Mouse (Mus musculus) gastrocnemius, adult 2 months (tissue): ENCODE results near the gene Maml2. TPM values are rescaled to one million over a fixed set of nuclear protein-coding genes. Genes with fewer than 3 reads are reported as not detected.

Experiments
- DNase-seq: peaks from one replicate; pipeline ENCODE4 v3.0.0; 2022
- H3K27ac ChIP-seq: fragments of 200-600 bp; 2 replicates; pipeline ENCODE4 v1.8.1; 2022; ENCODE audit warnings: mild to moderate bottlenecking
- H3K4me3 ChIP-seq: fragments of 200-600 bp; 2 replicates; pipeline ENCODE4 v1.8.1; 2022; ENCODE audit warnings: mild to moderate bottlenecking, moderate library complexity
- CTCF ChIP-seq: fragments of 200-600 bp; IDR thresholded peaks from 2 replicates; pipeline ENCODE4 v1.8.1; 2022; ENCODE audit warnings: antibody characterized with exemption, mild to moderate bottlenecking, moderate library complexity
- intact Hi-C: fragments of 180-260 bp; cut with DNase I; formaldehyde crosslinking; loops from one replicate; pipeline ENCODE4 v1.15.1; 2025
- total RNA-seq, 2 experiments: library from RNA; stranded (reverse); gene quantifications; 2 replicates each; pipeline ENCODE4 v1.2.3; 2021

Maml2 gene
- total RNA-seq, 2 experiments from 2014 or later: 2.9 to 3.0 TPM

- peak; percentile 24 for DNase-seq
- H3K4me3 ChIP-seq: no peak overlapping the region
- intact Hi-C loops: no loop called here
- peak overlapping the region; percentile 29; the same call in 1 of the 2 replicates for H3K27ac ChIP-seq
- TF ChIP-seq CTCF: no peak
Observed at GRCm38 (mm10) chr9:13536419-13537261, 238.9 kb downstream of the Maml2 start.

- DNase-seq: no peak
- no peak overlapping the region for H3K27ac ChIP-seq
- no peak for TF ChIP-seq CTCF
Observed at GRCm38 (mm10) chr9:13538200-13538599, 240.4 kb downstream of the Maml2 start.

GRCm38 (mm10) chr9:13539535-13539934 is 241.8 kb downstream of the Maml2 start:
- intact Hi-C loops: no loop called here
- H3K4me3 ChIP-seq: no peak overlapping the region

More at GRCm38 (mm10) chr9:13538200-13538599, 240.4 kb downstream of the Maml2 start:
- intact Hi-C loops: no loop called here
- H3K4me3 ChIP-seq: no peak overlapping the region

GRCm38 (mm10) chr9:13540227-13540626 is 242.5 kb downstream of the Maml2 start:
- DNase-seq: no peak
- intact Hi-C loops: no loop called here
- no peak overlapping the region for H3K4me3 ChIP-seq
- H3K27ac ChIP-seq: no peak overlapping the region
- no peak for TF ChIP-seq CTCF

More at GRCm38 (mm10) chr9:13539535-13539934, 241.8 kb downstream of the Maml2 start:
- no peak for DNase-seq
- H3K27ac ChIP-seq: no peak overlapping the region
- TF ChIP-seq CTCF: no peak

GRCm38 (mm10) chr9:13540781-13541180 is 243.0 kb downstream of the Maml2 start:
- Histone ChIP-seq H3K4me3 (no peak overlapping the region), H3K27ac (no peak overlapping the region; the same call in 1 of the 2 replicates)
- intact Hi-C loops: no loop called here
- no peak for TF ChIP-seq CTCF
- no peak for DNase-seq

GRCm38 (mm10) chr9:13543167-13543566 is 245.4 kb downstream of the Maml2 start:
- TF ChIP-seq CTCF: no peak
- intact Hi-C loops: no loop called here
- DNase-seq: no peak
- no peak overlapping the region for H3K27ac ChIP-seq
- H3K4me3 ChIP-seq: no peak overlapping the region

GRCm38 (mm10) chr9:13544133-13544532 is 246.4 kb downstream of the Maml2 start:
- DNase-seq: no peak
- intact Hi-C loops: no loop called here
- no peak overlapping the region for H3K27ac ChIP-seq
- no peak for TF ChIP-seq CTCF
- no peak overlapping the region for H3K4me3 ChIP-seq

GRCm38 (mm10) chr9:13545726-13546125 is 248.0 kb downstream of the Maml2 start:
- no peak overlapping the region for H3K27ac ChIP-seq
- DNase-seq: no peak
- H3K4me3 ChIP-seq: no peak overlapping the region
- TF ChIP-seq CTCF: no peak
- intact Hi-C loops: no loop called here

- no peak for DNase-seq
- TF ChIP-seq CTCF: no peak
- no peak overlapping the region for H3K27ac ChIP-seq
- intact Hi-C loops: no loop called here
- H3K4me3 ChIP-seq: no peak overlapping the region
Observed at GRCm38 (mm10) chr9:13549911-13550310, 252.2 kb downstream of the Maml2 start.

- no peak for DNase-seq
- Histone ChIP-seq H3K27ac (no peak overlapping the region), H3K4me3 (no peak overlapping the region)
- intact Hi-C loops: no loop called here
- no peak for TF ChIP-seq CTCF
Observed at GRCm38 (mm10) chr9:13552380-13553052, 254.8 kb downstream of the Maml2 start.

- intact Hi-C loops: no loop called here
- TF ChIP-seq CTCF: no peak
- no peak overlapping the region for H3K4me3 ChIP-seq
- no peak overlapping the region for H3K27ac ChIP-seq
- no peak for DNase-seq
Observed at GRCm38 (mm10) chr9:13554773-13555172, 257.0 kb downstream of the Maml2 start.

- no peak for DNase-seq
- intact Hi-C loops: no loop called here
- Histone ChIP-seq H3K4me3 (no peak overlapping the region), H3K27ac (no peak overlapping the region)
- no peak for TF ChIP-seq CTCF
Observed at GRCm38 (mm10) chr9:13555973-13556481, 258.3 kb downstream of the Maml2 start.

GRCm38 (mm10) chr9:13556696-13557095 is 258.9 kb downstream of the Maml2 start:
- no peak for TF ChIP-seq CTCF
- H3K27ac ChIP-seq: no peak overlapping the region
- intact Hi-C loops: no loop called here
- H3K4me3 ChIP-seq: no peak overlapping the region
- no peak for DNase-seq
